Mouse (Mus musculus) adrenal gland, postnatal 25 days (tissue): ENCODE data around the gene Wfdc21. TPM values are rescaled to one million over a fixed set of nuclear protein-coding genes. Genes with fewer than 3 reads are reported as not detected.

ENCODE experiments used
- DNase-seq: peaks from one replicate; pipeline ENCODE4 v3.0.0; 2021; ENCODE audit warnings: mixed read lengths
- total RNA-seq: library from RNA; stranded (reverse); gene quantifications from 2 replicates; pipeline ENCODE4 v1.2.3, GENCODE M21; 2021

Gene Wfdc21
- total RNA-seq, 1 experiment from 2014 or later: not detected

GRCm38 (mm10) chr11:83753581-83754181 lies 6.9 kb downstream of the Wfdc21 start, which contains the start of gene Heatr6:
Gene Heatr6, plus strand, starts transcription at chr11:83753696.
- peak; percentile 89 for DNase-seq

DNA sequence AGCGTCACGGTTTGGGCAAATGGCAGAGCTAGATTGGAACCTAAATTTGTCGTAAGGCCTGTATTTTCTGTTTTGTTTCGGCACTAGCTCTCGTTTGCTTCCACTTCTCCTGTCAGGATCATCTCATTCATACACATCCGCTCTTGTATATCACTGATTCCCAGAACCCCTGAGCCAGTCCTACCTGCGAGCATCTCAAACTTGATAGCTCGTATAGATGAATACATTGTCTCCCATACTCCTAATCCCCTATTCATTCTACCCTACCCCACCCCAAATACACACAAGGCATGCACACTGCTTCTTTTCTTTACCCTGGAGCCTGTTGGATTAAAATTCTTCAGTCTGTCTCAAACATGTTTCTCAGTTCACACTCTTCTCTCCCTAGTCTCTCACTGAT lies 7.5 kb downstream of the Wfdc21 start:
- DNase-seq: no peak

- DNase-seq: no peak
Measured at GRCm38 (mm10) chr11:83767306-83767705, 20.6 kb downstream of the Wfdc21 start.

- no peak for DNase-seq
Measured at GRCm38 (mm10) chr11:83768976-83769375, 22.2 kb downstream of the Wfdc21 start.

DNA sequence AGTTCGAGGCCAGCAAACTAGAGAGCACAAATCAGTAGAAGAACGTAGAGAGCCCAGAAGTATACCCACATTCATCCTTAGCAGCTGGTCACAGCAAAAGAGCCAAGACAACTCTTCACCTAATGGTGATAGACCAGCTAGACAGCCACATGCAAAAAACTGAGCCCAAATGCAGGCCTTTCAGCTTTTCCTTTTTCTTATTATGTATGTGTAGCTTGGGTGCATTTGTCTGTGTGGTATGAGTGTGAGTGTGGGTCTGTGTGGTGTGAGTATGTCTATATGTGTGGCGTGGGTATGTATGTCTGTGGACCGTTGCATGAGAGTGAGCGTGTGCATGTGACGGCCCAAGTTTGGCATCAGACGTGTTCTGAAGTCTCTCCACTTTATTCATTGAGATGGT lies 24.3 kb downstream of the Wfdc21 start:
- no peak for DNase-seq

- DNase-seq: no peak
Measured at GRCm38 (mm10) chr11:83772341-83772740, 25.6 kb downstream of the Wfdc21 start.

DNA sequence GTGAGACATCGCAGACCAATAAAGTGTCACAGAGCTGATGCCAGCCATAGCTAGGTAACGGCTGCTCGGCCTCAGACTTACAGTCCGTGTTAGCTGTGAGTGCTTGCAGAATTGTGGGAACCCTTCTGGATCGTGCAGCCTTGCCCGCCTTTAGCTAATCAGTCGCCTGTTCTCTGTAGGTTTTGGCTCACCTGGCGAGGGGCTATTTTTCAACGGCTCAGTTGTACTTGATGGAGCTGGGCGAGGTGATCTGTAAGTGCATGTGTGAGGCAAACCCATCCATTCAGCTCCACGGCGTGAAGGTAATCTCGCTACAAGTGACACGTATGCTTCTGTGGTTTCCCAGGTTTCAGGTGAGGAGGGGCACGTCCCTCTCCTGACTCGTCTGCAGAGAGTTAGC lies 27.0 kb downstream of the Wfdc21 start:
- no peak for DNase-seq

DNA sequence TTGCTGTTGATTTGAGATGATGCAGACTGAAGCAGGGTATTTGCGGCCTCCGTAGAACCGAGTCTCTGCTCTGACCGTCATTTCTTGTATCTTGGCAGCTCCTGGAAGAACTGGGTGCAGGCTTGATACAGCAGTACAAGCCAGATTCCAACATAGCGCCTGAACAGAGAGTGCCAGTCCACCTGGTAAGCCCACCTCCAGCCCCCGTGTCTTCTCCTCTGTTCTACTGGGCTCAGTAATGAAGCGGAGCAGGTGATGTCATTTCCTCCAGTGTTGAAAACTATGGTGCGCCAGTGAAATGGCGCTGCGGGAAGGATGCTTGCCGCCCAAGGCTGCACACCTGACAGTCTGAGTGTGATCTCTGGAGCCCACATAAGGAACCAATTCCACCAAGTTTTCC lies 27.6 kb downstream of the Wfdc21 start:
- no peak for DNase-seq

DNA sequence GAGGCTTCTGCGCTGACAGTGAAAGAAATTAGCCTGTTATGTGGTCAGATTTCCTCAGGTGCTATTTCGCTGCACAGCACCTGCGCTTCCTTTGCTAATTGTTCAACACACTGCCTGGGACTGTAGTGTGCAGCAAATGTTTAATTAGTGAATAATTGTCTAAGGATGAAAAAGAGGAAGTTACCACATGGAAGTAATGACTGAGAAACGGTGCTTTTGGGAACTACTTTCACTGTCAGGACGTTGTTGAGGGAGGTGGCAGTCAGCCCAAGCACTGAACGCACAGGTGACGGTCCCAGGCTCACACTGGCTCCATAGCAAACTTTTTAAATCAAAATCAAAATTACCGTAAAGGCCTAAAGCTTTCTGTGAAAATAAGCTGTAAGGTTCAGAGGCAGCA lies 30.1 kb downstream of the Wfdc21 start:
- no peak for DNase-seq

DNA sequence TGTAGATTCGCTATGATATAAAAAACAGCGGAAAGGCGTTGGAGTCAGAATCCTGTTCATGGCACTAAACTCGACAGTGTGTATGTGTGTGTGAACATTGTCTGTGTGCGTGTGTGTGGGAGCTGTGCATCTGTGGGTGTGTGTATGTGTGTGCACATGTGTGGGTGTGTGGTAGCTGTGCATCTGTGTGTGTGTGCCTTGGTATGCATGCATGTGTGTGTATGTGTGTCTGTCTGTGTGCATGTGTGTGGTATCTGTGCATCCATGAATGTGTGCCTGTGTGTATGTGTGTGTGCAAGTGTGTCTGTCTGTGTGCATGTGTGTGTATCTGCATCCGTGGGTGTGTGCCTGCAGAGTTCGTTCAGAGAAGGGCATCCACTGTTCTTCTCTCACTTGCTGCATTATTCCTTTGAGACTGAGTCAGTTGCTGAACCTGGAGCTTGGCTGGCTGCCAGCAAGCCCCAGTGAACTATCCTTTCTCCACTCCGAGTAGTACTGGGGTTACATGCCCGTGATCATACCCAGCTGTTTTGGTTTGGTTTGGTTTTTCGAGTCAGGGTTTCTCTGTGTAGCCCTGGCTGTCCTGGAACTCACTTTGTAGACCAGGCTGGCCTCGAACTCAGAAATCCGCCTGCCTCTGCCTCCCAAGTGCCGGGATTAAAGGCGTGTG lies 37.3 kb downstream of the Wfdc21 start:
- no peak for DNase-seq

GRCm38 (mm10) chr11:83784661-83785060 lies 37.9 kb downstream of the Wfdc21 start:
- DNase-seq: peak; percentile 10

GRCm38 (mm10) chr11:83785366-83785765 lies 38.6 kb downstream of the Wfdc21 start:
- peak; percentile 27 for DNase-seq

DNA sequence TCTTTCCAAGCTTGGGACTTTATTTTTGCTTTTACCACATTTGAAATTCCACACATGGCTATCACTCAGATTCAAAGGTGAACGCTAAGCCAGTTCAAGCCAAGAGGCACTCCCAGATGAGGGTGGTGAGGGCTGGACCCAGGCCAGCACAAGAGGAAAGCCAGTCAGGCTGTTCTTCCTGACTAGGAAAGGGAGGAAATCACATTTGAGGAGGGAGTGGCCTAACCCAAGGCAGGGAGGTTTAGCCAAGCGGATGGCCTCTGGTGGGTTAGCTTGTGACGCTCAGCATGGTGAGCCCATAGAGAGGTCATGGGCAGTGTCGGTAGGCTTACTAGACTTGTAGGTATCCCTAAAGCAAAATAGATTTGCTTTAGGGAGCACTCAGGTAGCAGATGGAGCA lies 40.1 kb downstream of the Wfdc21 start:
- peak; percentile 17 for DNase-seq

DNA sequence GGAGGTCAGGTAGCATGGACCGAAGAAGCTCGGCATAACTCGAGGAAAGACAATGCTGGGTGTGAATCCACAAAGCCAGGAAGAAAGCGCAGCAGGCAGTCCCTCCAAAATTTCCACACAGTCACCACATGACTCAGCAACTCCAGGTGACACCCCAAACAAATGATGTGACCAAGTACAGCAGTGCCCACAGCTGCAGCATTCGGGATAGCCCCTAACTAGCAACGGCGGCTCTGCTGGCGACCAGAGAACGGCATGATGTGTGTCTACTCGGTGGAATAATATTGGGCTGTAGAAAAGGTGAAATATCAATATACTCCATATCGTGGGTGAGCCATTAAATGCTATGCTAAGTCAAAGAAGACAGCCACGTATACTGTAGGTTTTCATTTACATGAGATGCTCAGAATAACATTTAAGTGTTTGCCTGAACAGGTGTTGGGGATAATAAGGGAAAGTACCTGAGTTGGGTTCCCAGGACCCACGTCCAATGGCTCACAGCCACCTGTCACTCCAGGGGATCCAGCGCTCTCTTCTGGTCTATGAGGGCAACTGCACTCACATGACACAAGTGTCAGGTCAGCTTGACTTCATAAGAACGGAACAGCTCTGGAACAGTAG lies 40.8 kb downstream of the Wfdc21 start:
- no peak for DNase-seq

DNA sequence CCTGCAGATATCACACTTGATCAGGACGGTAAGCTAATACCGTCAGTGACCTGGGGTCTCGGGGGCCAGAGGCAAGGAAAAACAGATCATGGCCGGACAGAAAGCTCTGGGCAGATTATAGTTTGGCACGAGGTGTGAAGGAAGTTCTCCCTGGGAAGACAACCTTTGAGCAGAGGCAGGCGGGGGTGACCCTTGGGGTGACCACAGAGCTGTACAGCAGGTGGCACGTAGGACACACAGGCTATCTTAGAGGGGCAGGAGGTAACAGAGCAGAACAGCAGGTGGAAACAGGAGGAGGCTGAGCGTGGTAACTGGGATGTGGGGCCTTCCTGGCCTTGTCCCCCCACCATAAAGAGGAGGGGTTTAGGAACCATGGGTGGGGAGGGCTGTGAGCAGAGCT lies 41.6 kb downstream of the Wfdc21 start:
- DNase-seq: no peak

DNA sequence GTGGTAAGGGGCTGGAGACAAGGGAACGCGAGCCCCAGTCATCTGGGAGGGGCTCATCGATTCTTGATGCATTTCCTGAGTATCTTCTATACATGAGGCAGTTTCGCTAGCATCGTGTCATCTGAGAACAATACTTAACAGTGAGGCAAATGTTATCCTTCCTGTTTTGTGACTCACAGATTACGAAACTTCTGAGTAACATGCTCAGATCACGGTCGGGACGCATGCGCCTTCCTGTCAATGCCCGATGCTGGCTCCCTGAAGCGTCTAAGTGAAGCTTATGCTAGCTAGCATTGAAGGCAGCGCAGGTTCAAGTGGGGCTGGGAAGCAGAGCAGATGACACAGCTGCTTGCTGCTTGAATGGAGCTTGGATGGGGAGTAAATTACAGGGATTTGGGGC lies 42.5 kb downstream of the Wfdc21 start:
- DNase-seq: peak; percentile 75

GRCm38 (mm10) chr11:83791133-83791532 lies 44.4 kb downstream of the Wfdc21 start:
- DNase-seq: no peak

GRCm38 (mm10) chr11:83792316-83792914 lies 45.7 kb downstream of the Wfdc21 start:
- no peak for DNase-seq

DNA sequence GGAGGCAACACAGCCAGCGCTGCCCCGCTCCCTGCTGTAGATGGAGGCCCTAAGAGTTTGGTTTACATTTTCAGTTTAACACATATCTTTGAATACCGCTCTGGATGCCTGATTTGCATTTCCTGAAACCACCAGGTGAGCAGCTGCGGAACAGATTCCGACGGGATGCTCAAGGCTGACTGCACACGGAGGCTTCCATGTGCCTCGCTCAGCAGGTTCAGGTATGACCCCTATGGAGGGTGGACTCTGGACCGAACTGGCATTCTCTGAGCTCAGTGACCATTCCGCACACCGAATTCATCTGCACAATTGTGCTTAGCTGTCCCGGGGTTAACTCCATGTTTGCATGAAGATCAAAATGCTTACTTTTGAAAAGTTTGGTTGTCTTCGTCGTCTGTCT lies 46.5 kb downstream of the Wfdc21 start:
- no peak for DNase-seq

DNA sequence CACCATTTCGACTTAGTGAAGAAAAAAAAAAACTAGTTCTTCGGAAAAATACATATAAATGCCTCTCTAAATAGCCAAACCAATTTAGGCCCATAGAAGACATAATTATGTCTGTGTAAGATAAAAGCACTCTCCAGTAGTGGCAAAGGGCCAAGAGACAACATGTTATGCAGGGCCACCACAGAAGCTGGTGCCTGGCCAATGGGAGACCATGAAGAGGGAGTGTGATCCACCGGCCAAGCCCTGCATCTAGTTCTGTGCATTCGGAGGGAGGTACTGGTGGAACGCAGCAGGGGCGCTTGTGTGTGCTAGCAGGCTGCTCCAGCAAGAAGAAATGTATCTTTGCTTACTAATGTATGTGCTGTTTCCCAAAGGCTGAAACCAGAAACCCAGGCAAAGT lies 49.4 kb downstream of the Wfdc21 start:
- no peak for DNase-seq

- DNase-seq: no peak
Measured at GRCm38 (mm10) chr11:83796980-83797608, 50.4 kb downstream of the Wfdc21 start.

DNA sequence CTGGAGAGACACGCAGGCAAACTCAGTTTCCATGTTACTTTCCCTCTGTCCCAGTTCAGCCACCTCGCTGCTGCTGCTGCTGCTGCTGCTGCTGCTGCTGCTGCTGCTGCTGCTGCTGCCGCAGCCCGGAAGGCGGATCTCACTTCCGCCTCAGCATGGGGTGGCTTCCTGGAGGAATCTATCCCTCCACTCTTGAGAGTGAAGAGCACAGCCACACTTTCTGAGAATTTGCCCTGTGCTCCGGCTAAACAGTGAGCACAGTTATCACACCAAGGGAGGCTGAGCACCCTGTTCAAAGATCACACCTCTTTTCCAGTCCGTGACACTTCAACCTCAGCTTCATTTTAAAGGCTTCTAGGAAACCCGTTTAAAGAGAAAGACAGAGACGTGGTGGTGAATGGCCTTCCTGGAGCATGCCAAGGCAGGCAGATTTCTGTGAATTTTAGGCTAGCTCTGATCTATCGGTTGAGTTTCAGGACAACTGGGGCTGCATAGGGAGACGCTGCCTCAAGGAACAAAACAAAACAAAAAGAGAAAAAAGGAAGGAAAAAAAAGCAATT lies 53.2 kb downstream of the Wfdc21 start:
- no peak for DNase-seq

DNA sequence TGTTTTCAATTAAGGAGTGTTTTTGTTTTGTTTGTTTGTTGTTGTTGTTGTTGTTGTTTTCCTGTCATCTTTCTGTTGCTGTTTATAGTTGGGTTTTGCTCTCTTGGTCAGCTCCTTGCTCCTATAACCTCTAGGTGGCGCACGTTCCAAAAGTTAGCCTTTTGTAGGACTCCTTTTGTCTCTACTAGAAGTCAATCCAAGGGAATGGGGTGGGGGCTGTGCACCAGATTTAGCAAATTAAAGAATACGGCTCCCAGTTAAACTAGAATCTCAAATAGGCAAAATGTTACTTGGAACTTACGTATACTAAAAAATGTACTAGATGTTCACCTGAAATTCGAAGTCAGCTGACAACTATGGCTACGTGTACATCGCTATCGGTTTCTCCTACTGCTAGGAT lies 55.4 kb downstream of the Wfdc21 start:
- DNase-seq: peak; percentile 18
